Mouse (Mus musculus) heart, embryonic 14.5 days (tissue): ENCODE measurements around the gene Disp2. TPM values are rescaled to one million over a fixed set of nuclear protein-coding genes. Genes with fewer than 3 reads are reported as not detected.

Experiments used
- ATAC-seq: fragments of 200-750 bp; cut with Nextera tagmentation; 2 replicates; pipeline ENCODE4 v1.8.0; 2017; ENCODE audit warnings: low read depth, moderate TSS enrichment; ENCODE audit not compliant: insufficient number of reproducible peaks, insufficient read depth, low FRiP score
- H3K27ac ChIP-seq, 2 experiments: fragments of 200-500 bp in 1 of 2; fragments of 300-500 bp in 1 of 2; sonication (generic) in 1 of 2; replicated peaks in 1 of 2; 2 replicates each; pipeline ENCODE4 v1.5.1; 2012 to 2014; ENCODE audit warnings: low read depth in 2 of 2, low read length in 2 of 2, control low read depth in 1 of 2, mild to moderate bottlenecking in 1 of 2, mixed read lengths in 1 of 2; ENCODE audit not compliant: control insufficient read depth in 1 of 2, insufficient read depth in 1 of 2
- H3K27me3 ChIP-seq: fragments of 300-500 bp; sonication (generic); 2 replicates; pipeline ENCODE4 v1.6.1; 2014; ENCODE audit warnings: mild to moderate bottlenecking, low read length, control low read depth; ENCODE audit not compliant: control insufficient read depth, insufficient read depth
- H3K36me3 ChIP-seq: fragments of 300-500 bp; sonication (generic); 2 replicates; pipeline ENCODE4 v1.6.1; 2014; ENCODE audit warnings: mild to moderate bottlenecking, control low read depth, low read length, mixed read lengths; ENCODE audit not compliant: control insufficient read depth, insufficient read depth
- H3K4me1 ChIP-seq, 2 experiments: fragments of 200-500 bp in 1 of 2; fragments of 300-500 bp in 1 of 2; sonication (generic) in 1 of 2; 2 replicates each; pipeline ENCODE4 v1.6.1; 2012 to 2014; ENCODE audit warnings: low read length in 2 of 2, control low read depth in 1 of 2, mixed read lengths in 1 of 2; ENCODE audit not compliant: control insufficient read depth in 2 of 2, insufficient read depth in 2 of 2
- H3K4me2 ChIP-seq: fragments of 300-500 bp; sonication (generic); 2 replicates; pipeline ENCODE4 v1.6.1; 2014; ENCODE audit warnings: mild to moderate bottlenecking, low read length
- H3K4me3 ChIP-seq, 2 experiments: fragments of 200-500 bp in 1 of 2; fragments of 300-500 bp in 1 of 2; sonication (generic) in 1 of 2; 2 replicates each; pipeline ENCODE4 v1.5.1; 2012 to 2014; ENCODE audit warnings: low read length in 2 of 2, mild to moderate bottlenecking in 2 of 2, control low read depth in 1 of 2, low read depth in 1 of 2, moderate library complexity in 1 of 2; ENCODE audit not compliant: control insufficient read depth in 1 of 2, insufficient read depth in 1 of 2
- H3K9ac ChIP-seq: fragments of 300-500 bp; sonication (generic); 2 replicates; pipeline ENCODE4 v1.6.1; 2014; ENCODE audit warnings: mild to moderate bottlenecking, low read length
- H3K9me3 ChIP-seq: fragments of 300-500 bp; sonication (generic); 2 replicates; pipeline ENCODE4 v1.6.1; 2016; ENCODE audit warnings: low read length, control low read depth; ENCODE audit not compliant: control insufficient read depth
- WGBS: fragments of 180-500 bp; shearing (Covaris S2); extraction: QIAGEN DNeasy Blood & Tissue Kit; methylation state at CpG from one replicate; pipeline ENCODE4 v1.1.7; 2014; 5-methylcytosine and 5-hydroxymethylcytosine counted together
- polyA plus RNA-seq: library from polyadenylated mRNA; unstranded; fragments of >200 nt; fragmentation: Nextera tagmentation; extraction: Ambion mirVana; gene quantifications from 2 replicates; pipeline ENCODE4 v1.2.1, GENCODE M21; 2014

Disp2 gene
- polyA plus RNA-seq, 1 experiment from 2014 or later, result 0.27 TPM

DNA sequence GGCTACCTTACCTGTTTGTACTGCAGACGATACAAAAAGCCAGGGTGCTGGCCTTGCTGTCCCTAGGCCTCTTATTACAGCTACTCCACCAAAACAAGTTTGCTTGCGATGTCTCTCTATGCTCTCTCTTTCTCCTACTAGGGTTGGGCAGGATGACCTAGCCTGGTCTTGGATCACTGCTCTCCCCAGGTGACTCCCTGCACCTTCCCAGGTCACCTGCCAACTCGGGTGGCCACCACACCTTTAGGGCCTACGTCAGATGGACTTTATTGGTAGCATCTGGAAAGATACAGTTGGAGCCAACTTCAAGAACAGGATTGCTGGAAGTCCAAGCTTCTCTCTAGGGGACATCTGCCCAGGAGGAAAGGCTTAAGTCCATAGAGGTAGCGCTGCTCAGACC, 14.6 kb upstream of the Disp2 start:
- Histone ChIP-seq H3K27ac (no peak overlapping the region), H3K27me3 (no peaks in the 10 kb centered on the region), H3K4me3 (no peak overlapping the region), H3K36me3 (peaks cover 4% of the 10 kb centered on the region; the same call in 1 of the 2 replicates), H3K4me2 (no peak overlapping the region), H3K4me1 (peaks cover 41 to 43% of the 10 kb centered on the region in 2 experiments), H3K9me3 (no peaks in the 10 kb centered on the region), H3K9ac (no peak overlapping the region)
- no peak for ATAC-seq
- 80% methylated on average over 5 of the region's 5 CpGs for WGBS

DNA sequence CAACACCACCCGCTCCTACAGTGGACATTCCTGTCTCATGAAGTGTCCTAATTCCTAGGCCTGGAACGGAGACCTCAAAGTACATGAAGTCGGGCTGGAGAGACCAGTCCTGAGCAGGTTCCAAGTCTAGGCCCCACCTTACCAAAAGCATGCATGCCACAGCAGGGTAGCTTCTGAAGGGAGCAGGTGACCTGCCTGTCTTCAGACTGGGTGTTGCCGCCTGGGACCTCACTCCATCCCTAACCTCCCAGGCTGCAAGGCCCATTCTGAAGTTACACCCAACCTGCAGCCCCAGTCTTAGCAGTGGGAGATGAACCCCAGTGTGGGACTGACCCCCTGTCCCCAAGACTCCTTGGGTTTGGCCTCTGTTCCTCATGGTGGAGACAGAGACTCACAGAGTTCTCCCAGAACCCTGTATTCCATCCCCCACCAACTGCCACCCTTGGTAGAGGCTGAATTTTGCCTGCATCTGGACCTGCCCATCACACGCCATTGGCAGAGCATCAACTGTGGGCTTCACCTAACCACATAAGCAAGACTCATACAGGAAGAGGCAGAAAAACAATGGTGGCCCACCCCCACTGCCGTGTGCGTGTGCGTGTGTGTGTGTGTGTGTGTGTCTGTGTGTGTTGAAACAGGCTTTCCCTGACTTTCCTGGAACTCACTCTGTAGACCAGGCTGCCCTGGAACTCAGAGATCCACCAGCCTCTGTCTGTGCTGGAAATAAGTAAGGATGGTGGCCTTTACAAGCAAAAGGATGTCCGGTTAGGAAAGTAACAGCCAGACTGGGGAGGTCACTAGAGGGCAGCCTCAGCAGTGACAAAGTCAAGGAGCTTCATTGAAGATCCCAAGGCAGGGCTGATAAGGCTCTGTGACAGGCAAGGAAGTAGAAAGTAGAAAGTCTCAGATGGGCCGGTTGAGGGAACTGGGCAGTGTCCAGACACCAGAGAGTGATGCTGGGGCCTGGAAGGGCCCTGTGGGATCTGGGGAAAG, 13.2 kb upstream of the Disp2 start:
- Histone ChIP-seq H3K27ac (no peak overlapping the region), H3K36me3 (no peaks in the 10 kb centered on the region), H3K4me1 (peaks cover 28% of the 10 kb centered on the region in 2 experiments), H3K4me3 (no peak overlapping the region), H3K9me3 (no peaks in the 10 kb centered on the region), H3K4me2 (no peak overlapping the region), H3K9ac (no peak overlapping the region), H3K27me3 (no peaks in the 10 kb centered on the region)
- ATAC-seq, result no peak
- 68% methylated on average over 10 of the region's 10 CpGs for WGBS

DNA sequence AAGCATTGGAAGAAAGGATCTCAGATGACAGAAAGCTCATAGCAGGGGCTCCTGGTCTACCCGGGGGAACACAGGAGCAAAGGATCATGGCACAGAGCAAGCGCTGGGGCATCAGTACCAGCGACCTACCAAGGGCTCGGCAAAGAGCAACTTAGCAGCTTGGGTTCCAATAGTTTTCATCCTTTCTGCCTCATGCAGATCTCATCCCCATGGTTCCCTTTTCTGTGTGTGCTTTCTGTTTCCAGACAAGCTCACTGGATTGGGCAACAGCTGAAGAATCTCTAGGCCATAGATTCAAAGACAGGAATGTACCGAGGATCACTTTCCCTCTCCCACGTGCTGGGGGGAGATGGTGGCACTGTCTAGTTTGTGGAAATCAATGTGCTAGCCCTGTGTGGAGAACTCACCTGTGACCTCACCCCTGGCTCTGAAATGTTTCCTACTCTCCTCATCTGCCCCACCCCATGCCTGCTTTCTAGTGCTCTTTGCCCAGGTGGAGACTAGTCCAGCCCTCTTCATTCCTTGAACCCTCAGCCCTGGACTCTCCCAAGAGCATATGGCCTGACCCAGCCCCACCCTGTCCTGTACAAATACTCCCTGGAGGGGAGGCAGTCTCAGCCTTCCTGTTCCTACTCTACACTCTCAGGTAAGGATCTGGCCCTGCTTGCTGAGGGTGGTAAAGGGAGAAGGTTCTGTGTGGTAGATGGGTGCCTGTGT, 7.2 kb upstream of the Disp2 start, which contains the start of gene Phgr1:
TSS of gene Phgr1 (plus strand) at position 612 of the 717 bp plus-strand sequence.
- H3K9ac ChIP-seq, result no peak within 1 kb of the TSS
- no peaks in the 10 kb centered on the region for H3K36me3 ChIP-seq
- H3K9me3 ChIP-seq, result no peaks in the 10 kb centered on the region
- ATAC-seq, result no peak
- H3K4me1 ChIP-seq, result peaks cover 0 to 4% of the 10 kb centered on the region in 2 experiments; a peak in 1 of 4 replicates
- H3K27me3 ChIP-seq, result no peaks in the 10 kb centered on the region
- no peak within 1 kb of the TSS for H3K4me3 ChIP-seq
- H3K4me2 ChIP-seq, result no peak within 1 kb of the TSS
- 72% methylated on average over 6 of the region's 6 CpGs for WGBS
- H3K27ac ChIP-seq, result no peak within 1 kb of the TSS

DNA sequence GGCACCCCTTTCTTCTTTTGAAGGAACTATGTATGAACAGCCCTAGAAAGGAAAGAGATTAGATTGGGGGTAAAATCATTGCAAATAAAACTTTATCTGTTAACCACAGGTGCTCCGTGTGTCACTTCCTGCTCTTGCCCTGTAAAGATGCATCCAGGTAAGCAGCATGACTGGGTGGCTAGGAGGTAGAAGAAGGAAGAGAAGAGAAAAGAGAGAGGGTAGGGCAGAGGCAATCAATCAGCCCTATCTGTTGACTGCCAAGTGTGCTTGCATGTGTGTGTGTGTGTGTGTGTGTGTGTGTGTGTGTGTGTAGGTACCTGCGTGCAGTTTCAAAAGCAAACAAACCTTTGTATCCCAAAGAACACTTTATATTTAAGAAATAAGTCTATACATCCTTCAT, 5.0 kb upstream of the Disp2 start:
- 75% methylated on average over 2 of the region's 2 CpGs for WGBS
- H3K27ac ChIP-seq, result no peak overlapping the region
- no peak overlapping the region for H3K4me3 ChIP-seq
- no peaks in the 10 kb centered on the region for H3K9me3 ChIP-seq
- no peak overlapping the region for H3K4me2 ChIP-seq
- H3K4me1 ChIP-seq, result peaks cover 3 to 10% of the 10 kb centered on the region in 2 experiments; a peak in 3 of 4 replicates
- no peak for ATAC-seq
- no peaks in the 10 kb centered on the region for H3K27me3 ChIP-seq
- no peak overlapping the region for H3K9ac ChIP-seq
- no peaks in the 10 kb centered on the region for H3K36me3 ChIP-seq

DNA sequence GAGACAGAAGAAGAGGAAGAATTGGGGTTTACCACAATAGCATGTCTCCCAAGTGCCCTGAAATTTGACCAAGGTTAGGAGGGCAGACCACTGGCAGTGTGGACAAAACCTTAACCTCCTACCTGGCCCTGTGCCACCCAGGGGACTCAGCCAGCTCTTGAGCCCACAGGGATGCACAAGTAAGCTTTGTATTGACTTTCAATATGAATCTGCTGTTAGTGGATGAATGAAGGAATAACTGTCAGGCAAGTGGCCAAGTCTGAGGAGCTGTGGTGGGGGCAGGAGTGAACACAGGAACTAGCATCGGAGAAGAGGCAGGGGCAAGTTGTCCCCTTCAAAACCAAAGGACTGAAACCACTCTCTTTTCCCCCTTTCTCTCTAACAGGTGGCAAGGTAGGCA, 4.1 kb upstream of the Disp2 start:
- ATAC-seq, result no peak
- H3K9me3 ChIP-seq, result no peaks in the 10 kb centered on the region
- H3K27ac ChIP-seq, result no peak overlapping the region
- H3K4me2 ChIP-seq, result no peak overlapping the region
- WGBS, result 25% methylated on average over 1 of the region's 1 CpGs
- no peak overlapping the region for H3K4me3 ChIP-seq
- H3K27me3 ChIP-seq, result peaks cover 3% of the 10 kb centered on the region; the same call in 1 of the 2 replicates
- no peaks in the 10 kb centered on the region for H3K36me3 ChIP-seq
- peaks cover 3 to 14% of the 10 kb centered on the region in 2 experiments; a peak in 3 of 4 replicates for H3K4me1 ChIP-seq
- no peak overlapping the region for H3K9ac ChIP-seq

DNA sequence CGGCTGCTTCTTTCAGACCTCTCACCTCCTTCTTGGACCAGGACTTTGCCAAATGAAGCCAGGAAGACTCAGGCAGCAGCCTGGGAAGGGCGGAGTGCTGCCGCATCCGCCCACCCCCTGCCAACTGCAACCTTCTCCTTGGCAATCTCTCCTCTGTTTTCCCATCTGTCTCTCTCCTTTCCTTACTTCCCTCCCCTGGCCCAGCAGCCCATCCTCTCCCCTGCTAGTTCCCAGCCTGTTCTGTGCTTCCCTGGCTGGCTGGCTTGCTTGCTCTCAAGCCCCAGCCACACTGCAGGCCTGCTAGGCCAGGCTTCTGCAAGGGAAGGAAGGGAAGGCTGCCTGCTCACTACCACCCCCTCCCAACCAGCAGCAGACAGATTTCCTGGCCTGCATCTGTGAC, 3.7 kb upstream of the Disp2 start:
- no peaks in the 10 kb centered on the region for H3K36me3 ChIP-seq
- H3K4me2 ChIP-seq, result no peak overlapping the region
- no peak overlapping the region for H3K9ac ChIP-seq
- H3K4me1 ChIP-seq, result peaks cover 3 to 14% of the 10 kb centered on the region in 2 experiments; a peak in 3 of 4 replicates
- H3K27me3 ChIP-seq, result peaks cover 3% of the 10 kb centered on the region; the same call in 1 of the 2 replicates
- peak overlapping the region in 1 of 2 experiments; percentile 33; a peak in 2 of 4 replicates for H3K27ac ChIP-seq
- no peak for ATAC-seq
- H3K4me3 ChIP-seq, result no peak overlapping the region
- no peaks in the 10 kb centered on the region for H3K9me3 ChIP-seq
- WGBS, result 46% methylated on average over 3 of the region's 4 CpGs

DNA sequence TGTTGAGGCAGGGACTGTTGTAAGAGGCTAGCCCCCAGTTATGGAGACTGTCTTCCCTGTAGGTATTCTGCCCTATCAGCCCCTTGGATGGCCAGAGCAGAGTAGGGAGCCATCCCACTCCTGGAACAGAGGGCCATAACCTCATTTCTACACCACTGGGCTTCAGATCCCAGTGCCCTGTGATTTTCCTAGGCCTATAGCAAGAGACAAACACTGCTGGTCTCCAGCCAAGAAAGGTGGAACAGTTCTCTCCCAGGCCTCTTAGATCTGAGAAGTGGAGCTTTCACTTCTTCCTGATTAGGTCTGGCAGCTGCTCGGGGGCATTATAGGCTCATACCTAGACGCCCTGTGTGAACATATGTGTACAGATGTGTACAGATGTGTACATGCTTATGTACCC, 3.2 kb upstream of the Disp2 start:
- Histone ChIP-seq H3K36me3 (no peaks in the 10 kb centered on the region), H3K27me3 (peaks cover 3% of the 10 kb centered on the region; the same call in 1 of the 2 replicates), H3K27ac (peak overlapping the region in 1 of 2 experiments; percentile 33; a peak in 2 of 4 replicates), H3K4me1 (peaks cover 3 to 14% of the 10 kb centered on the region in 2 experiments; a peak in 3 of 4 replicates), H3K4me3 (no peak overlapping the region), H3K4me2 (no peak overlapping the region), H3K9ac (no peak overlapping the region), H3K9me3 (no peaks in the 10 kb centered on the region)
- WGBS, result 45% methylated on average over 2 of the region's 2 CpGs
- ATAC-seq, result no peak
